Mouse (Mus musculus) adrenal gland, postnatal 36 days (tissue): ENCODE measurements at regions not wholly inside any gene's neighbourhood (a gene's known extent, or its start where the extent isn't known, plus 50 kb on each side); places are given as distances from the start of the nearest gene placed in this dataset.

Experiments used
- DNase-seq, 2 experiments: peaks; one replicate each; pipeline ENCODE4 v3.0.0; 2021; ENCODE audit warnings: mixed read lengths in 1 of 2

- DNase-seq = no peak
Measured at GRCm38 (mm10) chr10:95085688-95086268, 141.1 kb upstream of the Plxnc1 start.

- DNase-seq = no peak
Measured at GRCm38 (mm10) chr10:95083341-95084148, 138.9 kb upstream of the Plxnc1 start.

GRCm38 (mm10) chr10:95082634-95083033 is 138.0 kb upstream of the Plxnc1 start:
- DNase-seq = no peak

- no peak for DNase-seq
Measured at GRCm38 (mm10) chr10:95079979-95080378, 135.3 kb upstream of the Plxnc1 start.

- DNase-seq = no peak
Measured at GRCm38 (mm10) chr10:95076421-95076820, 131.8 kb upstream of the Plxnc1 start.

GRCm38 (mm10) chr10:95075897-95076296 is 131.3 kb upstream of the Plxnc1 start:
- no peak for DNase-seq

- no peak for DNase-seq
Measured at GRCm38 (mm10) chr10:95074959-95075590, 130.4 kb upstream of the Plxnc1 start.

GRCm38 (mm10) chr10:95074381-95074780 is 129.7 kb upstream of the Plxnc1 start:
- DNase-seq = no peak

GRCm38 (mm10) chr10:95067971-95068370 is 123.3 kb upstream of the Plxnc1 start:
- no peak for DNase-seq

GRCm38 (mm10) chr10:95066774-95067173 is 122.1 kb upstream of the Plxnc1 start:
- DNase-seq = no peak

- DNase-seq = no peak
Measured at GRCm38 (mm10) chr10:95059486-95060091, 115.0 kb upstream of the Plxnc1 start.

GRCm38 (mm10) chr10:95059078-95059477 is 114.4 kb upstream of the Plxnc1 start:
- DNase-seq = no peak

- DNase-seq = no peak
Measured at GRCm38 (mm10) chr10:95057051-95057714, 112.5 kb upstream of the Plxnc1 start.

- DNase-seq = no peak
Measured at GRCm38 (mm10) chr10:95056541-95056940, 111.9 kb upstream of the Plxnc1 start.

GRCm38 (mm10) chr10:95054869-95055268 is 110.2 kb upstream of the Plxnc1 start:
- no peak for DNase-seq

- no peak for DNase-seq
Measured at GRCm38 (mm10) chr10:95048790-95049189, 104.2 kb upstream of the Plxnc1 start.

GRCm38 (mm10) chr10:95043978-95044377 is 99.3 kb upstream of the Plxnc1 start:
- no peak for DNase-seq

- DNase-seq = no peak
Measured at GRCm38 (mm10) chr10:95040258-95040895, 95.7 kb upstream of the Plxnc1 start.

- DNase-seq = no peak
Measured at GRCm38 (mm10) chr10:95036043-95036697, 91.5 kb upstream of the Plxnc1 start.

GRCm38 (mm10) chr10:95035371-95035770 is 90.7 kb upstream of the Plxnc1 start:
- no peak for DNase-seq

- no peak for DNase-seq
Measured at GRCm38 (mm10) chr10:95034566-95034965, 89.9 kb upstream of the Plxnc1 start.
